Mouse (Mus musculus): ENCODE data around the gene Dhrs2.

- TF ChIP-seq CTCF (IDR thresholded peaks at IDR 0.05; ENCODE audit: insufficient read depth, low read depth, low read length) = no peak
- no peak for TF ChIP-seq POLR2A (IDR thresholded peaks at IDR 0.05; ENCODE audit: insufficient read depth, low read depth, low read length)
Measured at GRCm38 (mm10) chr14:55214507-55214906, 7.3 kb upstream of the Dhrs2 start.

Data from olfactory bulb, adult 2 months (tissue).